Mouse (Mus musculus) mesoderm, embryonic 11.5 days (tissue): ENCODE data around the gene Klhdc8a.
"Not testable (repeated sequence)": the region's sequence is repeated elsewhere in the genome, so short reads cannot be mapped to it uniquely, and the experiment has no call there.

Experiments
- DNase-seq: peaks from one replicate; pipeline ENCODE4 v3.0.0-alpha.2; 2012; ENCODE audit warnings: low read depth, low spot score

Klhdc8a gene

GRCm38 (mm10) chr1:132298425-132298800 lies at the start of gene Klhdc8a:
TSS of gene Klhdc8a (plus strand) at chr1:132298626.
- DNase-seq, result no peak

- no peak for DNase-seq
Observed at GRCm38 (mm10) chr1:132254467-132254866, 44.0 kb upstream of the Klhdc8a start.

- no peak for DNase-seq
Observed at GRCm38 (mm10) chr1:132260331-132260730, 38.1 kb upstream of the Klhdc8a start.

GRCm38 (mm10) chr1:132261058-132261457 lies 37.4 kb upstream of the Klhdc8a start:
- no peak for DNase-seq

- no peak for DNase-seq
Observed at GRCm38 (mm10) chr1:132263618-132264017, 34.8 kb upstream of the Klhdc8a start.

- DNase-seq, result no peak
Observed at GRCm38 (mm10) chr1:132264577-132264976, 33.8 kb upstream of the Klhdc8a start.

GRCm38 (mm10) chr1:132265211-132265859 lies 33.1 kb upstream of the Klhdc8a start:
- no peak for DNase-seq

GRCm38 (mm10) chr1:132265936-132266335 lies 32.5 kb upstream of the Klhdc8a start:
- DNase-seq, result no peak

- DNase-seq, result no peak
Observed at GRCm38 (mm10) chr1:132266791-132267557, 31.5 kb upstream of the Klhdc8a start.

GRCm38 (mm10) chr1:132267959-132268358 lies 30.5 kb upstream of the Klhdc8a start:
- no peak for DNase-seq

GRCm38 (mm10) chr1:132268418-132269060 lies 29.9 kb upstream of the Klhdc8a start:
- no peak for DNase-seq

- DNase-seq, result no peak
Observed at GRCm38 (mm10) chr1:132271237-132271636, 27.2 kb upstream of the Klhdc8a start.

- DNase-seq, result no peak
Observed at GRCm38 (mm10) chr1:132276694-132277093, 21.7 kb upstream of the Klhdc8a start.

- DNase-seq, result no peak
Observed at GRCm38 (mm10) chr1:132277124-132277523, 21.3 kb upstream of the Klhdc8a start.

- not testable (repeated sequence) for DNase-seq
Observed at GRCm38 (mm10) chr1:132280636-132281035, 17.8 kb upstream of the Klhdc8a start.

GRCm38 (mm10) chr1:132281523-132282176 lies 16.8 kb upstream of the Klhdc8a start:
- no peak for DNase-seq

- DNase-seq, result no peak
Observed at GRCm38 (mm10) chr1:132282177-132282536, 16.3 kb upstream of the Klhdc8a start.

- peak; percentile 38 for DNase-seq
Observed at GRCm38 (mm10) chr1:132283018-132283417, 15.4 kb upstream of the Klhdc8a start.

GRCm38 (mm10) chr1:132286735-132287134 lies 11.7 kb upstream of the Klhdc8a start:
- DNase-seq, result no peak

- no peak for DNase-seq
Observed at GRCm38 (mm10) chr1:132287445-132287844, 11.0 kb upstream of the Klhdc8a start.

GRCm38 (mm10) chr1:132287991-132288451 lies 10.4 kb upstream of the Klhdc8a start:
- DNase-seq, result no peak

GRCm38 (mm10) chr1:132289965-132290364 lies 8.5 kb upstream of the Klhdc8a start:
- DNase-seq, result no peak
